Mouse (Mus musculus) hindbrain, postnatal 0 days (tissue): ENCODE data around the gene Cradd. TPM values are rescaled to one million over a fixed set of nuclear protein-coding genes. Genes with fewer than 3 reads are reported as not detected.

Experiments
- ATAC-seq: fragments of 200-750 bp; cut with Nextera tagmentation; 2 replicates; pipeline ENCODE4 v1.8.0; 2017; ENCODE audit warnings: mild to moderate bottlenecking, moderate TSS enrichment, moderate library complexity
- DNase-seq: peaks from one replicate; pipeline ENCODE4 v3.0.0-alpha.2; 2015; ENCODE audit warnings: low spot score
- H3K27ac ChIP-seq: fragments of 300-500 bp; sonication (generic); 2 replicates; pipeline ENCODE4 v1.5.1; 2014; ENCODE audit warnings: mild to moderate bottlenecking
- H3K27me3 ChIP-seq: fragments of 300-500 bp; sonication (generic); 2 replicates; pipeline ENCODE4 v1.6.1; 2014; ENCODE audit warnings: low read length, mixed read lengths; ENCODE audit not compliant: insufficient read depth
- H3K36me3 ChIP-seq: fragments of 300-500 bp; sonication (generic); 2 replicates; pipeline ENCODE4 v1.6.1; 2014; ENCODE audit warnings: low read length, mixed read lengths; ENCODE audit not compliant: insufficient read depth
- H3K4me1 ChIP-seq: fragments of 300-500 bp; sonication (generic); 2 replicates; pipeline ENCODE4 v1.6.1; 2014; ENCODE audit warnings: antibody characterized with exemption, low read length, mixed read lengths; ENCODE audit not compliant: insufficient read depth
- H3K4me2 ChIP-seq: fragments of 300-500 bp; sonication (generic); 2 replicates; pipeline ENCODE4 v1.6.1; 2014; ENCODE audit warnings: low read depth, mild to moderate bottlenecking, low read length, moderate library complexity, mixed read lengths
- H3K4me3 ChIP-seq: fragments of 300-500 bp; sonication (generic); 2 replicates; pipeline ENCODE4 v1.5.1; 2014; ENCODE audit warnings: low read length
- H3K9ac ChIP-seq: fragments of 300-500 bp; sonication (generic); replicated peaks from 2 replicates; pipeline ENCODE4 v1.6.1; 2014; ENCODE audit warnings: mild to moderate bottlenecking, low read length, moderate library complexity, mixed read lengths
- H3K9me3 ChIP-seq: fragments of 300-500 bp; sonication (generic); 2 replicates; pipeline ENCODE4 v1.6.1; 2016; ENCODE audit warnings: low read length, mixed read lengths
- CTCF ChIP-seq: IDR thresholded peaks from 2 replicates; pipeline ENCODE4 v1.5.1; 2016; ENCODE audit warnings: antibody characterized with exemption, control low read depth, low read depth
- WGBS: fragments of 180-500 bp; shearing (Covaris S2); extraction: QIAGEN DNeasy Blood & Tissue Kit; methylation state at CpG from one replicate; pipeline ENCODE4 v1.1.7; 2014; 5-methylcytosine and 5-hydroxymethylcytosine counted together
- polyA plus RNA-seq: library from polyadenylated mRNA; unstranded; fragments of >200 nt; fragmentation: Nextera tagmentation; extraction: Ambion mirVana; gene quantifications from 2 replicates; pipeline ENCODE4 v1.2.1, GENCODE M21; 2015
- total RNA-seq: library from RNA; depleted of rRNA; stranded (reverse); fragments of >200 nt; gene quantifications from 2 replicates; pipeline ENCODE4 v1.2.3, GENCODE M21; 2014; rRNA removed

The Cradd gene
- total and polyA plus RNA-seq, 2 experiments from 2014 or later = 8.9 to 15.5 TPM

- no peaks in the 10 kb centered on the region for H3K27me3 ChIP-seq
- TF ChIP-seq CTCF = no peak
- peak; percentile 79 for ATAC-seq
- H3K9me3 ChIP-seq = no peaks in the 10 kb centered on the region
- 11% methylated on average over 11 of the region's 11 CpGs for WGBS
- peak overlapping the region; percentile 66 for H3K27ac ChIP-seq
- no peaks in the 10 kb centered on the region for H3K36me3 ChIP-seq
- peak overlapping the region; percentile 21 for H3K4me2 ChIP-seq
- H3K4me1 ChIP-seq = peaks cover 20% of the 10 kb centered on the region
- DNase-seq = peak; percentile 87
- no peak overlapping the region for H3K9ac ChIP-seq
- no peak overlapping the region for H3K4me3 ChIP-seq
These were observed 181.0 kb downstream of the Cradd start for GRCm38 (mm10) chr10:95142844-95143435.

- peaks cover 20% of the 10 kb centered on the region for H3K4me1 ChIP-seq
- H3K27me3 ChIP-seq = no peaks in the 10 kb centered on the region
- no peaks in the 10 kb centered on the region for H3K9me3 ChIP-seq
- no peak overlapping the region for H3K9ac ChIP-seq
- no peak overlapping the region for H3K4me3 ChIP-seq
- DNase-seq (no peak), ATAC-seq (no peak)
- H3K4me2 ChIP-seq = no peak overlapping the region
- H3K36me3 ChIP-seq = no peaks in the 10 kb centered on the region
- no peak overlapping the region for H3K27ac ChIP-seq
- 65% methylated on average over 3 of the region's 3 CpGs for WGBS
- TF ChIP-seq CTCF = no peak
These were observed 182.9 kb downstream of the Cradd start for GRCm38 (mm10) chr10:95141075-95141474.

GRCm38 (mm10) chr10:95140191-95140590 is 183.7 kb downstream of the Cradd start:
- DNase-seq (no peak), ATAC-seq (no peak)
- peak overlapping the region; percentile 58; the same call in 1 of the 2 replicates for H3K27ac ChIP-seq
- H3K4me2 ChIP-seq = no peak overlapping the region
- H3K36me3 ChIP-seq = no peaks in the 10 kb centered on the region
- no peaks in the 10 kb centered on the region for H3K27me3 ChIP-seq
- no peaks in the 10 kb centered on the region for H3K9me3 ChIP-seq
- TF ChIP-seq CTCF = no peak
- H3K4me1 ChIP-seq = peaks cover 20% of the 10 kb centered on the region
- H3K9ac ChIP-seq = no peak overlapping the region
- H3K4me3 ChIP-seq = no peak overlapping the region

GRCm38 (mm10) chr10:95139645-95140044 is 184.3 kb downstream of the Cradd start:
- peak; percentile 71 for DNase-seq
- Histone ChIP-seq H3K4me1 (peaks cover 16% of the 10 kb centered on the region), H3K9ac (no peak overlapping the region), H3K27ac (peak overlapping the region; percentile 58; the same call in 1 of the 2 replicates), H3K36me3 (no peaks in the 10 kb centered on the region), H3K4me2 (no peak overlapping the region), H3K9me3 (no peaks in the 10 kb centered on the region), H3K4me3 (no peak overlapping the region), H3K27me3 (no peaks in the 10 kb centered on the region)
- TF ChIP-seq CTCF = no peak
- 32% methylated on average over 8 of the region's 8 CpGs for WGBS
- ATAC-seq = peak; percentile 60; the same call in 1 of the 2 replicates

- Histone ChIP-seq H3K27ac (no peak overlapping the region), H3K36me3 (no peaks in the 10 kb centered on the region), H3K4me2 (no peak overlapping the region), H3K4me1 (no peaks in the 10 kb centered on the region), H3K27me3 (no peaks in the 10 kb centered on the region), H3K9me3 (no peaks in the 10 kb centered on the region), H3K4me3 (no peak overlapping the region), H3K9ac (no peak overlapping the region)
- 76% methylated on average over 4 of the region's 4 CpGs for WGBS
- ATAC-seq (no peak), DNase-seq (no peak)
- TF ChIP-seq CTCF = no peak
These were observed 190.9 kb downstream of the Cradd start for GRCm38 (mm10) chr10:95133057-95133456.

Other genes with a start within 250 kb of the Cradd start
- gene Socs2, start 93.0 kb upstream of the Cradd start, total RNA-seq = 51.7 and 57.0 TPM in 2 replicates
- gene Socs2, start 93.0 kb upstream of the Cradd start, polyA plus RNA-seq = 112 and 122 TPM in 2 replicates
- gene Mrpl42, start 177.8 kb upstream of the Cradd start, total RNA-seq = 126 and 146 TPM in 2 replicates
- gene Mrpl42, start 177.8 kb upstream of the Cradd start, polyA plus RNA-seq = 277 and 289 TPM in 2 replicates
- gene Ube2n, start 191.0 kb upstream of the Cradd start, total RNA-seq = 203 and 208 TPM in 2 replicates
- 315 and 333 TPM in 2 replicates for gene Ube2n, start 191.0 kb upstream of the Cradd start, polyA plus RNA-seq
- 52.3 and 55.5 TPM in 2 replicates for gene Nudt4, start 240.0 kb upstream of the Cradd start, total RNA-seq
- 64.3 and 64.7 TPM in 2 replicates for gene Nudt4, start 240.0 kb upstream of the Cradd start, polyA plus RNA-seq